Mouse (Mus musculus): ENCODE measurements around the gene Sppl2c. TPM values are rescaled to one million over a fixed set of nuclear protein-coding genes. Genes with fewer than 3 reads are reported as not detected.

The Sppl2c gene
- total RNA-seq, 2 experiments from 2014 or later: not detected

DNA sequence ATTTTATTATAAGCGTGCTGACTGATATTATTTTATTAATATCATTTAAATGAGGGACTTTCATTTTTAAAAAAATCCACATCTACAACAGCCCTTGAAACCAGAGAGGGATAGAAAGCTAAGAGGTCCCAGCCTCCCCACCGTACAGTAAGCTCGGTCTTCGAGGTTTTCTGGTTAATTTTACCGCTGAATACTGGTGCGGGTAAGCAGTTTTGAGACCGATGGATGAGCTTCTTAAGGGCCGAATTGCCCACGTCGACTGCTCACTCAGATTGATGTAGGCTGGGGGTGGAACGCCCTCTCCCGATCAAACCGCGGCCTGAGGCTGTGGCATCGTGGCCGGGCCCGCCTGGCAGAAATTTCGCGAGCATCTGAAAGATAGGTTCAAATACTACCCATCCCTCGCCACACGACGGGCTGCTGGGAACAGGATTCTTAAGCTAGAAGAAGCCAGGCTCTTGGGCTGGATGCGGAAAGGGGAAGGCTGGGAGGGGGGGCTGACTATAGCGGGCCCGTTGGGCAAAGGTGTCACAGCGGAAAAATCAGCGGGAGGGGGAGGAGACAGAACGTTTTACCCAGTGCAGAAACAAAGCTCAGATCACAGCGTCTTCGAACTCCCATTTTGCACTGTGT is 47.6 kb downstream of the Sppl2c start:
- intact Hi-C loops (cut with DNase I): loop anchor here (10.0 kb wide), 1 partner anchor 231 kb away; the partner anchor contains the start of gene Kansl1
- Histone ChIP-seq H3K4me3 (peak overlapping the region; percentile 54), H3K27ac (peak overlapping the region; percentile 77)
- TF ChIP-seq CTCF (IDR thresholded peaks at IDR 0.05): no peak
- no peak for DNase-seq

DNA sequence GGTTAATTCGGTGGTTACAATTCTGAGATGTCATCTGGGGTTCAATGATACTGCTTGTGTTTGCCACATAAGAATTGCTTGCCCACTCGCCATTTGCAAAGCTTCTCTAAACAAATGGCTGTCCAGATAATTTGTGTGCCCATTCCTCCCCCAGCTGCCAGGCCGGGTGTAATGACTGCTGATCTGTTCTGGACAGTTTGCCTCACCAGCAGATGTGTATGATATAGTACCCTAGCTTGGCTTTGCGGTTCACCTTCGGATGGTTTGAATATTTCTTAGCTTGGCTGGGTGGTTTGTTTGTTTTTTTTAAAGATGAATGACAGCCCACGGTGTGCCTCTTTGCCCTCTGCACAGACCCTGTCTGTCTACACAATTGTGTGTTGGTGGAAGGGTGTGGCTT is 48.6 kb downstream of the Sppl2c start:
- Histone ChIP-seq H3K4me3 (no peak overlapping the region; the same call in 1 of the 2 replicates), H3K27ac (peak overlapping the region; percentile 77)
- intact Hi-C loops (cut with DNase I): loop anchor here (5.0 to 10.0 kb wide), 2 partner anchors 208 to 230 kb away; partner anchors contain the start of gene Kansl1
- TF ChIP-seq CTCF (IDR thresholded peaks at IDR 0.05): no peak
- DNase-seq: no peak

- no peak for DNase-seq
- intact Hi-C loops (cut with DNase I): loop anchor here (5.0 to 10.0 kb wide), 2 partner anchors 206 to 229 kb away; partner anchors contain the start of gene Kansl1
- Histone ChIP-seq H3K4me3 (no peak overlapping the region), H3K27ac (peak overlapping the region; percentile 89)
- no peak for TF ChIP-seq CTCF (IDR thresholded peaks at IDR 0.05)
These were observed 49.8 kb downstream of the Sppl2c start for GRCm38 (mm10) chr11:104235881-104236280.

GRCm38 (mm10) chr11:104237226-104237625 is 51.1 kb downstream of the Sppl2c start:
- Histone ChIP-seq H3K27ac (peak overlapping the region; percentile 89), H3K4me3 (peak overlapping the region; percentile 11)
- peak; percentile 56 for TF ChIP-seq CTCF (IDR thresholded peaks at IDR 0.05)
- intact Hi-C loops (cut with DNase I): loop anchor here (5.0 to 10.0 kb wide), 2 partner anchors 205 to 228 kb away; partner anchors contain the start of gene Kansl1
- peak; percentile 90 for DNase-seq

- DNase-seq: no peak
- Histone ChIP-seq H3K4me3 (no peak overlapping the region), H3K27ac (peak overlapping the region; percentile 89)
- no peak for TF ChIP-seq CTCF (IDR thresholded peaks at IDR 0.05)
- intact Hi-C loops (cut with DNase I): loop anchor here (5.0 to 10.0 kb wide), 2 partner anchors 204 to 227 kb away; partner anchors contain the start of gene Kansl1
These were observed 52.0 kb downstream of the Sppl2c start for GRCm38 (mm10) chr11:104237958-104238747.

Other genes starting within 250 kb of the Sppl2c start
- 10 to 100 TPM; 20.0 to 24.6 TPM for gene Nsf, start 232.3 kb upstream of the Sppl2c start, total RNA-seq (2021)
- gene Arf2, start 219.6 kb upstream of the Sppl2c start, total RNA-seq (2021): 10 to 100 TPM; 14.3 to 23.3 TPM
- gene Crhr1, start 53.5 kb upstream of the Sppl2c start, total RNA-seq (2021): not detected
- 10 to 100 TPM; 66.3 to 79.2 TPM for gene Mapt, start 45.1 kb downstream of the Sppl2c start, total RNA-seq (2021)

All from gastrocnemius, adult 2 months (tissue).